Comparison of ENCODE assay signal across 13 mouse cellular contexts in genomic region chr17:27362221-27362620, GRCm38 (mm10).
DNase-seq lines count a peak whose midpoint lies in the region.
"Had no signal": no experiment of that assay in that cellular context is flagged by ENCODE, and none has a peak within 500 bp of the region (broad histone marks: within the 10 kb centered on the region; RNA-seq: fewer than 3 reads in every experiment).

No protein-coding gene starts in this region.

- DNase-seq in layer of hippocampus, adult 18-20 months (ENCODE audit: low spot score in 2 of 2) = peak; percentile 5 to 36
- DNase-seq in layer of hippocampus, postnatal 14 days (ENCODE audit: low spot score in 2 of 2) = no peak
- peak; percentile 28 to 29 for DNase-seq in frontal cortex, postnatal 14 days (ENCODE audit: low spot score in 2 of 2)
- DNase-seq in left cerebral cortex, postnatal 14 days (ENCODE audit: low spot score in 2 of 2) = peak; percentile 75 to 88
- peak; percentile 61 to 84 for DNase-seq in right cerebral cortex, postnatal 36 days (ENCODE audit: low spot score in 2 of 2)
- DNase-seq in ovary, postnatal 14 days (ENCODE audit: low spot score) = no peak
- no peak for DNase-seq in lung, postnatal 4 days
- DNase-seq: cerebellum, adult 18-20 months; heart, adult 2 months; heart, postnatal 14 days; kidney, adult 18-20 months; kidney, postnatal 25 days; lung, adult 2 months had no signal

- intact Hi-C loops in left cerebral cortex, postnatal 14 days (cut with DNase I) = no loop called here

Comparison
In these comparisons a context has a peak if more than half of its experiments do, and no peak if none do; other contexts are left out.
1. DNase-seq: peak in layer of hippocampus, adult 18-20 months (2 of 2), frontal cortex, postnatal 14 days (2 of 2), left cerebral cortex, postnatal 14 days (2 of 2) and right cerebral cortex, postnatal 36 days (2 of 2); none in layer of hippocampus, postnatal 14 days (0 of 2), ovary, postnatal 14 days (single experiment) and lung, postnatal 4 days (0 of 2).